Mouse (Mus musculus): ENCODE results near the gene Acr.

Gene Acr

DNA sequence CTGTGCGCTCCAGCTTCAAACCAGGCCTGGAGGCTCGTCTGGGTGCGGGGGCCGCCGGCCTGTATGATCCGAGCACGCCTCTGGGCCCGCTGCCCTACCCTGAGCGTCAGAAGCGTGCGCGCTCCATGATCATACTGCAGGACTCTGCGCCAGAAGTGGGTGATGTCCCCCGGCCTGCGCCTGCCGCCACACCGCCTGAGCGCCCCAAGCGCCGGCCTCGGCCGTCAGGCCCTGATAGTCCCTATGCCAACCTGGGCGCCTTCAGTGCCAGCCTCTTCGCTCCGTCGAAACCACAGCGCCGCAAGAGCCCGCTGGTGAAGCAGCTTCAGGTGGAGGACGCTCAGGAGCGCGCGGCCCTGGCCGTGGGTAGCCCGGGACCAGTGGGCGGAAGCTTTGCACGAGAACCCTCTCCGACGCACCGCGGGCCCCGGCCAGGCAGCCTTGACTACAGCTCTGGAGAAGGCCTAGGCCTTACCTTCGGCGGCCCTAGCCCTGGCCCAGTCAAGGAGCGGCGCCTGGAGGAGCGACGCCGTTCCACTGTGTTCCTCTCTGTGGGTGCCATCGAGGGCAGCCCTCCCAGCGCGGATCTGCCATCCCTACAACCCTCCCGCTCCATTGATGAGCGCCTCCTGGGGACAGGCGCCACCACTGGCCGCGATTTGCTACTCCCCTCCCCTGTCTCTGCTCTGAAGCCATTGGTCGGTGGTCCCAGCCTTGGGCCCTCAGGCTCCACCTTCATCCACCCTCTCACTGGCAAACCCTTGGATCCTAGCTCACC lies 20.1 kb upstream of the Acr start:
- no peak for DNase-seq (ENCODE audit: low spot score)

DNA sequence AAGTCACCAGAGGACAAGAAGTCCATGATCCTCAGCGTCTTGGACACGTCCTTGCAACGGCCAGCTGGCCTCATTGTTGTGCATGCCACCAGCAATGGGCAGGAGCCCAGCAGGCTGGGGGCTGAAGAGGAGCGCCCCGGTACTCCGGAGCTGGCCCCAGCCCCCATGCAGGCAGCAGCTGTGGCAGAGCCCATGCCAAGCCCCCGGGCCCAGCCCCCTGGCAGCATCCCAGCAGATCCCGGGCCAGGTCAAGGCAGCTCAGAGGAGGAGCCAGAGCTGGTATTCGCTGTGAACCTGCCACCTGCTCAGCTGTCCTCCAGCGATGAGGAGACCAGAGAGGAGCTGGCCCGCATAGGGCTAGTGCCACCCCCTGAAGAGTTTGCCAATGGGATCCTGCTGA lies 19.3 kb upstream of the Acr start:
- no peak for DNase-seq (ENCODE audit: low spot score)

- DNase-seq (ENCODE audit: low spot score), result no peak
Observed at GRCm38 (mm10) chr15:89550506-89550905, 17.6 kb upstream of the Acr start.

- DNase-seq (ENCODE audit: low spot score), result no peak
Observed at GRCm38 (mm10) chr15:89551733-89552132, 16.4 kb upstream of the Acr start.

GRCm38 (mm10) chr15:89555591-89555990 lies 12.5 kb upstream of the Acr start:
- DNase-seq (ENCODE audit: low spot score), result no peak

DNA sequence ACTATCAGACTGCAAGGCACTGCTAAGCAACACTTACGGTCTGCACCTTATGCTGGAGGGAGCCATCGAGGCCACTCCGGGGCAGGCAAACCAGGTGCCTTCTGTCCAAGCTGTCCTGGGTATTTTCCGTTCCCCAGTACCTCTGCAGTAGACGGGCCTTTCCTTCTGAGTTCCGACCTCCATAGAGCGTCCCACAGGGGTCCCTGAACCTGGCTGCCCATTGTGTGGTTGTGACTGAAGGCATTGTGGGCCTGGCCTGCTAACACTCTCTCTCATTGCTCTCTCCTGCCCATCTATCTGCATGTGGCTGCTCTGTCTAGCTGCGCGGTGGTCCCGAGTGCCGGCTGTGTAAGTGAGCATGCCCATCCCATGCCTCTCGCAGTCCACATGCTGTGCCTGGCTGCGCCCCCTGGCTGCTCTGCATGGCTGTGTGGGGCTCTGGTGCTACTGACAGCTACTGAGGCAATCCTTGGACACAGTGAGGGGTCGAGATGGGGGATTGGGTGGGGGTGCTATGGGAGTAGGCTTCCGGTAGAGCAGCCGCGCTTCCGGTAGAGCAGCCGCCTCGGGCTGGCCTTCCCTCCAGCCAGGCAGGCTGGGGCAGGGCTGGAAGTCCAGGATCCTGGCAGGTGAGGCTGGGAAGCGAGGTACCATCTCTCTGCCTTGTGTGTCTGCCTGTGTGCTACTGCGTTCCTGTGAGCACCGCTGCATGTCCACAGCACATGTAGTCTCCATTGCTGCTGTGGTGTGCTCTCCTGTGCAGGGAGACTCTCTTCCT lies 11.5 kb upstream of the Acr start:
- no peak for DNase-seq (ENCODE audit: low spot score)

GRCm38 (mm10) chr15:89557179-89557995 lies 10.7 kb upstream of the Acr start:
- no peak for DNase-seq (ENCODE audit: low spot score)

- DNase-seq (ENCODE audit: low spot score), result no peak
Observed at GRCm38 (mm10) chr15:89557996-89558390, 10.1 kb upstream of the Acr start.

- no peak for DNase-seq (ENCODE audit: low spot score)
Observed at GRCm38 (mm10) chr15:89559202-89559731, 8.9 kb upstream of the Acr start.

DNA sequence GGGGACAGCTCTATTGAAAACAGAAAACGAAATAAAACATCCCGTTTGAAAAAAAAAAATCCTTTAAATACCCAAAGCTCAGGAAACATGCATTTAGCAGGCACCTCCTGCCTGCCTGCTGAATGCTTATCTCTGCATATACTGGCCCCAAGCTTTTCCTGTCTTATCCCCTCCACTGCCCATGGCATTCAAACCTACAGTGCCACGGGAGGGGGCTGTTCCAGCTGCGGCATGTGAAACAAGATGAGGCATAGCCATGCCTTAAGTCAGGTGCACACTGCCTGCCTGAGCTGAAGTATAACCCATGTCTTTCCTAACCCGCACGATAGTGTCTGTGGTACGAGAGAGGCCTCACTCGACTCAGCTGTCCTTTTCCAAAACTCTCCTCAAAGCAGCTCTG lies 4.0 kb downstream of the Acr start:
- no peak for DNase-seq (ENCODE audit: low spot score)

GRCm38 (mm10) chr15:89582494-89582893 lies 14.4 kb downstream of the Acr start:
- DNase-seq (ENCODE audit: low spot score), result no peak

DNA sequence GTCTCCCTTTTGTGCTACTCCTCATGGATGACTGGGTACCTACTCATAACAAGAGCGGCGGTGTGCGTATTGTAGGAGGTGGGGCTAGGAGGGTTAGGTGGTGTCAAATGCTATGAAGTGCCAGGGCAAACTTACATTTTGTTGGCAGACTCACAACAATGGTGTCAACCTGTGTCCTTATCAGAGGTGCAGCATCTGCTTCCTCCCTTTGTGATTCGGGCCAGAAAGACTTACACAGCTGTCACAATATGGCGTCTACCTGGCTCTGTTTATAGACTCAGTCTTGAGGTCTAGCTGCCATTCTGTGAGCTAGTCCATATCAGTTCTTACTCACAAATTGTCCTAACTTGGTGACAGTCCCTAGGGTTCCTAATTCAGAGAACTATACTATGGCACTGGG lies 17.0 kb downstream of the Acr start:
- DNase-seq (ENCODE audit: low spot score), result no peak

- DNase-seq (ENCODE audit: low spot score), result no peak
Observed at GRCm38 (mm10) chr15:89585631-89586030, 17.5 kb downstream of the Acr start.

- no peak for DNase-seq (ENCODE audit: low spot score)
Observed at GRCm38 (mm10) chr15:89589146-89589545, 21.0 kb downstream of the Acr start.

DNA sequence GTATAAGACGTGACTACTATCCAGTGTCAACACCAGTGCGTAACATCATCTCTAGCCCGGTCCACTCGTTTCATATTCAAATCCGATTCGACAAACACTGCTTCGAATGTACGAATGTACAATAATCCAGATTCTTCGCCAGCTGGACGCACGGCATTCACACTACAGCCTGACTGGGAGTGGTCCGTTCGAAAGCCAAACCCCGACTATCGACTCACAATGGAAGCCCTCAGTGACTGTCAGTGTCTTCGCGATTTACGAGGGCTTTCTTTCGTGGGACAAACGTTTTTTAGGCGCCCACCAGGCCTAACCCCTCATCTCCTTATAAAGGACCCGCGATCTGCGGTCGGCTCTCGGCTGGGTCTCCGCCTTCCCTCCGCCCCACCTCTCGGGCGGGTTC lies 23.2 kb downstream of the Acr start:
- no peak for DNase-seq (ENCODE audit: low spot score)

GRCm38 (mm10) chr15:89591723-89592455 lies 23.8 kb downstream of the Acr start, which contains the start of gene Rabl2:
TSS of gene Rabl2 (minus strand) at chr15:89591923.
- DNase-seq (ENCODE audit: low spot score), result peak; percentile 87

GRCm38 (mm10) chr15:89592548-89592947 lies 24.4 kb downstream of the Acr start:
- DNase-seq (ENCODE audit: low spot score), result no peak

DNA sequence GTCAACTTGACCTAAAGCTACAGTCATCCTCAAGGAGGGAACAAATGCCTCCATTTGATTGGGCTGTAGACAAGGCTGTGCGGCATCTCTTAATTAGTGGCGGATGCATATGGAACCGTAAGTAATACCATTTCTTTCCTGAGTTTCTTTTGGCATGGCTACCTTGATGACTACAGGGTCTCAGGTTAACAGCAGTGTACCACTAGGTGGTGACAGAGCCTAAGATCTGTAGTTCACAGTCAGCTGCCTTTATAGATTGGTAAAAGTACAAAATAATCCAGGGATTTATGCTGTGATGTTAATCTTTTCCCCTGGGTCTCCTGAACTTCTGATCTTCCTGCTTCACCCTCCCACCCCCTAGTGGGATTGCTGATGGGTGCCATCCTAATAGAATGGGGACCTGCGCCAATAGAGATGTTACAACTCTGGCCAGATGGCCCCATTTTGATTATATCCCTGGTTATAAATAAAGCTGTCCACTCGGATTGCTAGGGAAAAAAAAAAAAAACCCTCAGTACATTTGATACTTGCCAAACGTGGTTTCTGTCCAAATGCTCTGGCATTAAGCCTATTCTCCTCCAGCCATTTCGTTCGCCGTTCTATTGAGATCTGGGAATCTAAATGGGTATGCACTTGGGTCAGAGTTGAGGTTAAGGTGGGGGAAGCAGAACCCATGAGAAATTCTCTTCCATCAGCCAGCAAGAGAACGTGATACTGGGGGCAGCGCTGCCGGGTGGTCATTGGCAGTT lies 37.9 kb downstream of the Acr start:
- DNase-seq (ENCODE audit: low spot score), result no peak

DNA sequence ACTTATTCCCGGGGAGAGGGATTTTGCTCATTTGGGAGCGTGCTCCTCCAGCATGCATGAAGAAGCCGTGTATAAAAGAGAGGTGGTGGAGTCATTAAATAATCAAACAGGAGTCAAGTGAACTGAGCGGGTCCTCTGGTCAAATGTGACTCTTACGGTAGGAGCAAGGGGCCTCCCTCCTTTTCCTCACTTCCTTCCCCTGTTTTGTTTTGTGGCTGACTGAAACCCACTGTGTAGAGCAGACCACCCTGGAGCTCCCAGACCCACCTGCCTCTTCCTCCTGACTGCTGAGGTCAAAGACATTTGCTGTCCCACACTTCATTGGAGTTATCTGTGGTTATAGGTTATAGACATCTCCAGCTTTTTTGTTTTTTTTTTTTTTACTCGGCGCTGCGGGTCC lies 39.4 kb downstream of the Acr start:
- DNase-seq (ENCODE audit: low spot score), result no peak

GRCm38 (mm10) chr15:89607888-89608287 lies 39.8 kb downstream of the Acr start:
- no peak for DNase-seq (ENCODE audit: low spot score)
